Mouse (Mus musculus) kidney, postnatal 25 days (tissue): ENCODE data around the gene Id4.

Experiments used
- DNase-seq, 2 experiments: peaks; one replicate each; pipeline ENCODE4 v3.0.0; 2021; ENCODE audit warnings: mixed read lengths in 2 of 2

Id4 gene

GRCm38 (mm10) chr13:48260690-48261278, at the start of gene Id4:
Gene Id4 (plus strand): TSS chr13:48261228.
- peak; percentile 96 to 99 for DNase-seq

- peak in 1 of 2 experiments; percentile 10 for DNase-seq
Observed at GRCm38 (mm10) chr13:48227136-48227535, 33.9 kb upstream of the Id4 start.

- peak; percentile 96 to 98 for DNase-seq
Observed at GRCm38 (mm10) chr13:48227712-48228111, 33.3 kb upstream of the Id4 start.

GRCm38 (mm10) chr13:48228114-48228513, 32.9 kb upstream of the Id4 start:
- DNase-seq, result no peak

- DNase-seq, result no peak
Observed at GRCm38 (mm10) chr13:48230996-48231395, 30.0 kb upstream of the Id4 start.

GRCm38 (mm10) chr13:48236436-48236835, 24.6 kb upstream of the Id4 start:
- no peak for DNase-seq

GRCm38 (mm10) chr13:48236865-48237264, 24.2 kb upstream of the Id4 start:
- no peak for DNase-seq

GRCm38 (mm10) chr13:48237516-48237915, 23.5 kb upstream of the Id4 start:
- DNase-seq, result peak; percentile 44 to 63

- no peak for DNase-seq
Observed at GRCm38 (mm10) chr13:48245235-48246012, 15.6 kb upstream of the Id4 start.

- no peak for DNase-seq
Observed at GRCm38 (mm10) chr13:48252559-48252958, 8.5 kb upstream of the Id4 start.

- no peak for DNase-seq
Observed at GRCm38 (mm10) chr13:48255026-48255425, 6.0 kb upstream of the Id4 start.

GRCm38 (mm10) chr13:48261341-48262221, 553 bp downstream of the Id4 start:
- peak; percentile 56 to 75 for DNase-seq

- peak; percentile 79 to 94 for DNase-seq
Observed at GRCm38 (mm10) chr13:48262451-48262969, 1.5 kb downstream of the Id4 start.

- peak; percentile 28 to 45 for DNase-seq
Observed at GRCm38 (mm10) chr13:48265029-48265428, 4.0 kb downstream of the Id4 start.

GRCm38 (mm10) chr13:48273451-48274069, 12.5 kb downstream of the Id4 start:
- peak; percentile 55 to 61 for DNase-seq

GRCm38 (mm10) chr13:48274107-48274506, 13.1 kb downstream of the Id4 start:
- no peak for DNase-seq

- DNase-seq, result no peak
Observed at GRCm38 (mm10) chr13:48276981-48277380, 16.0 kb downstream of the Id4 start.

GRCm38 (mm10) chr13:48284426-48284825, 23.4 kb downstream of the Id4 start:
- no peak for DNase-seq

GRCm38 (mm10) chr13:48284918-48285693, 24.1 kb downstream of the Id4 start:
- no peak for DNase-seq

GRCm38 (mm10) chr13:48290427-48290826, 29.4 kb downstream of the Id4 start:
- no peak for DNase-seq

GRCm38 (mm10) chr13:48314500-48314899, 53.5 kb downstream of the Id4 start:
- peak; percentile 21 to 38 for DNase-seq
